Mouse (Mus musculus): ENCODE results near the gene Gm10322.

The Gm10322 gene

GRCm38 (mm10) chr10:59602043-59602442 lies 13.8 kb upstream of the Gm10322 start:
- in situ Hi-C loops (cut with MboI, MseI), result no loop called here

GRCm38 (mm10) chr10:59602891-59603290 lies 13.0 kb upstream of the Gm10322 start:
- in situ Hi-C loops (cut with MboI, MseI), result no loop called here

GRCm38 (mm10) chr10:59603843-59604242 lies 12.0 kb upstream of the Gm10322 start:
- in situ Hi-C loops (cut with MboI, MseI), result no loop called here

GRCm38 (mm10) chr10:59604879-59605464 lies 10.9 kb upstream of the Gm10322 start:
- in situ Hi-C loops (cut with MboI, MseI), result no loop called here

- in situ Hi-C loops (cut with MboI, MseI), result no loop called here
These were observed 2.6 kb upstream of the Gm10322 start for GRCm38 (mm10) chr10:59613276-59613675.

- in situ Hi-C loops (cut with MboI, MseI), result no loop called here
These were observed 1.7 kb upstream of the Gm10322 start for GRCm38 (mm10) chr10:59614141-59614540.

- in situ Hi-C loops (cut with MboI, MseI), result loop anchor here (5.0 kb wide), 1 partner anchor 97 kb away; no protein-coding TSS in a partner anchor
These were observed 452 bp upstream of the Gm10322 start for GRCm38 (mm10) chr10:59615411-59615810.

GRCm38 (mm10) chr10:59616522-59616921 lies 659 bp downstream of the Gm10322 start, which contains the start of gene Mcu:
TSS of gene Mcu (minus strand) at chr10:59616692.
- in situ Hi-C loops (cut with MboI, MseI), result loop anchor here (5.0 kb wide), 1 partner anchor 96 kb away; no protein-coding TSS in a partner anchor

- in situ Hi-C loops (cut with MboI, MseI), result loop anchor here (5.0 kb wide), 1 partner anchor 95 kb away; no protein-coding TSS in a partner anchor
These were observed 1.9 kb downstream of the Gm10322 start for GRCm38 (mm10) chr10:59617776-59618175.

- in situ Hi-C loops (cut with MboI, MseI), result no loop called here
These were observed 5.5 kb downstream of the Gm10322 start for GRCm38 (mm10) chr10:59621355-59621754.

- in situ Hi-C loops (cut with MboI, MseI), result no loop called here
These were observed 7.6 kb downstream of the Gm10322 start for GRCm38 (mm10) chr10:59623496-59623895.

- in situ Hi-C loops (cut with MboI, MseI), result no loop called here
These were observed 13.0 kb downstream of the Gm10322 start for GRCm38 (mm10) chr10:59628641-59629505.

GRCm38 (mm10) chr10:59629506-59629782 lies 13.6 kb downstream of the Gm10322 start:
- in situ Hi-C loops (cut with MboI, MseI), result no loop called here

- in situ Hi-C loops (cut with MboI, MseI), result no loop called here
These were observed 20.2 kb downstream of the Gm10322 start for GRCm38 (mm10) chr10:59636048-59636447.

- in situ Hi-C loops (cut with MboI, MseI), result no loop called here
These were observed 21.1 kb downstream of the Gm10322 start for GRCm38 (mm10) chr10:59636751-59637533.

GRCm38 (mm10) chr10:59637596-59638124 lies 21.8 kb downstream of the Gm10322 start:
- in situ Hi-C loops (cut with MboI, MseI), result no loop called here

GRCm38 (mm10) chr10:59638576-59638975 lies 22.7 kb downstream of the Gm10322 start:
- in situ Hi-C loops (cut with MboI, MseI), result no loop called here

- in situ Hi-C loops (cut with MboI, MseI), result no loop called here
These were observed 27.0 kb downstream of the Gm10322 start for GRCm38 (mm10) chr10:59642659-59643377.

- in situ Hi-C loops (cut with MboI, MseI), result no loop called here
These were observed 27.8 kb downstream of the Gm10322 start for GRCm38 (mm10) chr10:59643645-59644044.

GRCm38 (mm10) chr10:59644710-59645109 lies 28.8 kb downstream of the Gm10322 start:
- in situ Hi-C loops (cut with MboI, MseI), result no loop called here

- in situ Hi-C loops (cut with MboI, MseI), result no loop called here
These were observed 29.3 kb downstream of the Gm10322 start for GRCm38 (mm10) chr10:59645153-59645552.
